Mouse (Mus musculus) retina, postnatal 7 days (tissue): ENCODE measurements at regions not wholly inside any gene's neighbourhood (a gene's known extent, or its start where the extent isn't known, plus 50 kb on each side); places are given as distances from the start of the nearest gene placed in this dataset.

Source experiments
- DNase-seq: peaks from one replicate; pipeline ENCODE4 v3.0.0-alpha.2; 2012; ENCODE audit warnings: low read depth, low spot score

GRCm38 (mm10) chr13:100939677-100940076 lies 106.5 kb upstream of the Slc30a5 start:
- DNase-seq = peak; percentile 59

GRCm38 (mm10) chr13:100933265-100933664 lies 100.0 kb upstream of the Slc30a5 start:
- DNase-seq = no peak

GRCm38 (mm10) chr13:100899566-100899965 lies 66.3 kb upstream of the Slc30a5 start:
- no peak for DNase-seq

GRCm38 (mm10) chr13:100893871-100894270 lies 60.6 kb upstream of the Slc30a5 start:
- DNase-seq = no peak

GRCm38 (mm10) chr13:100893096-100893495 lies 59.9 kb upstream of the Slc30a5 start:
- no peak for DNase-seq

- no peak for DNase-seq
These were observed 59.4 kb upstream of the Slc30a5 start for GRCm38 (mm10) chr13:100892647-100893071.

GRCm38 (mm10) chr13:100892204-100892603 lies 59.0 kb upstream of the Slc30a5 start:
- peak; percentile 54 for DNase-seq

- no peak for DNase-seq
These were observed 57.2 kb upstream of the Slc30a5 start for GRCm38 (mm10) chr13:100890457-100890856.

- DNase-seq = no peak
These were observed 55.3 kb upstream of the Slc30a5 start for GRCm38 (mm10) chr13:100888481-100888880.

GRCm38 (mm10) chr13:100883711-100884110 lies 50.5 kb upstream of the Slc30a5 start:
- no peak for DNase-seq
